ENCODE assay signal across 1 mouse cellular context in genomic region chr8:91353907-91354306, GRCm38 (mm10).
TF ChIP-seq lines count a peak whose summit lies in the region.

No protein-coding gene starts in this region.

TF ChIP-seq in CH12.LX, 34 proteins besides CTCF, POLR2A, EP300 and RAD21:
- TF ChIP-seq SMC3 (IDR thresholded peaks at IDR 0.05; ENCODE audit: low read depth, low read length) (peak; percentile 14; the same call in 1 of the 2 replicates), BHLHE40 (IDR thresholded peaks at IDR 0.05; ENCODE audit: low read depth, low read length) (no peak)
